Mouse (Mus musculus) hindbrain, embryonic 16.5 days (tissue): ENCODE measurements around the gene Fchsd2. TPM values are rescaled to one million over a fixed set of nuclear protein-coding genes. Genes with fewer than 3 reads are reported as not detected.

Experiments
- ATAC-seq: fragments of 200-750 bp; cut with Nextera tagmentation; 2 replicates; pipeline ENCODE4 v1.8.0; 2017; ENCODE audit warnings: moderate TSS enrichment, moderate library complexity
- H3K27ac ChIP-seq: fragments of 300-500 bp; sonication (generic); 2 replicates; pipeline ENCODE4 v1.5.1; 2014; ENCODE audit warnings: low read depth, mild to moderate bottlenecking, control low read depth, low read length, moderate library complexity
- H3K27me3 ChIP-seq: fragments of 300-500 bp; sonication (generic); replicated peaks from 2 replicates; pipeline ENCODE4 v1.6.1; 2014; ENCODE audit warnings: low read length; ENCODE audit not compliant: control insufficient read depth, insufficient read depth
- H3K36me3 ChIP-seq: fragments of 300-500 bp; sonication (generic); 2 replicates; pipeline ENCODE4 v1.6.1; 2014; ENCODE audit warnings: mild to moderate bottlenecking, low read length, moderate library complexity, mixed read lengths; ENCODE audit not compliant: control insufficient read depth, insufficient read depth
- H3K4me1 ChIP-seq: fragments of 300-500 bp; sonication (generic); 2 replicates; pipeline ENCODE4 v1.6.1; 2014; ENCODE audit warnings: low read depth, low read length; ENCODE audit not compliant: control insufficient read depth, insufficient read depth
- H3K4me2 ChIP-seq: fragments of 300-500 bp; sonication (generic); 2 replicates; pipeline ENCODE4 v1.6.1; 2014; ENCODE audit warnings: mild to moderate bottlenecking, low read length, control low read depth, moderate library complexity
- H3K4me3 ChIP-seq: fragments of 300-500 bp; sonication (generic); 2 replicates; pipeline ENCODE4 v1.5.1; 2014; ENCODE audit warnings: mild to moderate bottlenecking, low read length, control low read depth, moderate library complexity
- H3K9ac ChIP-seq: fragments of 300-500 bp; sonication (generic); 2 replicates; pipeline ENCODE4 v1.6.1; 2014; ENCODE audit warnings: low read depth, mild to moderate bottlenecking, control low read depth, low read length, moderate library complexity
- H3K9me3 ChIP-seq: fragments of 300-500 bp; sonication (generic); 2 replicates; pipeline ENCODE4 v1.6.1; 2014; ENCODE audit warnings: mild to moderate bottlenecking, low read length, moderate library complexity; ENCODE audit not compliant: control insufficient read depth
- WGBS: fragments of 180-500 bp; shearing (Covaris S2); extraction: QIAGEN DNeasy Blood & Tissue Kit; methylation state at CpG from one replicate; pipeline ENCODE4 v1.1.7; 2014; 5-methylcytosine and 5-hydroxymethylcytosine counted together
- polyA plus RNA-seq: library from polyadenylated mRNA; unstranded; fragments of >200 nt; fragmentation: Nextera tagmentation; extraction: Ambion mirVana; gene quantifications from 2 replicates; pipeline ENCODE4 v1.2.1, GENCODE M21; 2015

The Fchsd2 gene
- polyA plus RNA-seq, 1 experiment from 2014 or later, result 36.5 TPM

GRCm38 (mm10) chr7:101271602-101272001 is 178.9 kb downstream of the Fchsd2 start:
- Histone ChIP-seq H3K4me1 (no peaks in the 10 kb centered on the region), H3K36me3 (peaks cover 13% of the 10 kb centered on the region), H3K4me3 (no peak overlapping the region), H3K9me3 (no peaks in the 10 kb centered on the region), H3K27ac (no peak overlapping the region), H3K4me2 (no peak overlapping the region), H3K9ac (no peak overlapping the region), H3K27me3 (no peaks in the 10 kb centered on the region)
- no peak for ATAC-seq
- WGBS, result 83% methylated on average over 1 of the region's 1 CpGs

GRCm38 (mm10) chr7:101272466-101273160 is 179.9 kb downstream of the Fchsd2 start:
- Histone ChIP-seq H3K4me3 (no peak overlapping the region), H3K36me3 (peaks cover 15% of the 10 kb centered on the region), H3K9ac (no peak overlapping the region), H3K4me2 (no peak overlapping the region), H3K4me1 (no peaks in the 10 kb centered on the region), H3K9me3 (no peaks in the 10 kb centered on the region), H3K27ac (no peak overlapping the region), H3K27me3 (no peaks in the 10 kb centered on the region)
- WGBS, result 87% methylated on average over 8 of the region's 8 CpGs
- ATAC-seq, result no peak

GRCm38 (mm10) chr7:101282721-101283120 is 190.1 kb downstream of the Fchsd2 start:
- WGBS, result 86% methylated on average over 3 of the region's 3 CpGs
- peaks cover 36% of the 10 kb centered on the region for H3K36me3 ChIP-seq
- H3K27ac ChIP-seq, result no peak overlapping the region

GRCm38 (mm10) chr7:101284504-101284903 is 191.8 kb downstream of the Fchsd2 start:
- Histone ChIP-seq H3K27me3 (no peaks in the 10 kb centered on the region), H3K4me3 (no peak overlapping the region), H3K27ac (no peak overlapping the region), H3K36me3 (peaks cover 30% of the 10 kb centered on the region), H3K9me3 (no peaks in the 10 kb centered on the region), H3K9ac (no peak overlapping the region), H3K4me2 (no peak overlapping the region), H3K4me1 (no peaks in the 10 kb centered on the region)
- no peak for ATAC-seq
- 100% methylated on average over 1 of the region's 1 CpGs for WGBS

More at GRCm38 (mm10) chr7:101282721-101283120, 190.1 kb downstream of the Fchsd2 start:
- H3K9me3 ChIP-seq, result no peaks in the 10 kb centered on the region
- H3K4me3 ChIP-seq, result no peak overlapping the region
- H3K27me3 ChIP-seq, result no peaks in the 10 kb centered on the region
- no peaks in the 10 kb centered on the region for H3K4me1 ChIP-seq
- no peak overlapping the region for H3K9ac ChIP-seq
- H3K4me2 ChIP-seq, result no peak overlapping the region
- no peak for ATAC-seq

- no peak overlapping the region for H3K4me2 ChIP-seq
- H3K36me3 ChIP-seq, result peaks cover 26% of the 10 kb centered on the region
- no peak overlapping the region for H3K9ac ChIP-seq
- no peaks in the 10 kb centered on the region for H3K27me3 ChIP-seq
- no peak overlapping the region for H3K4me3 ChIP-seq
- ATAC-seq, result no peak
- no peak overlapping the region for H3K27ac ChIP-seq
- H3K9me3 ChIP-seq, result no peaks in the 10 kb centered on the region
- H3K4me1 ChIP-seq, result no peaks in the 10 kb centered on the region
- 85% methylated on average over 4 of the region's 4 CpGs for WGBS
These were observed 194.2 kb downstream of the Fchsd2 start for GRCm38 (mm10) chr7:101286891-101287290.

GRCm38 (mm10) chr7:101287820-101288219 is 195.2 kb downstream of the Fchsd2 start:
- Histone ChIP-seq H3K36me3 (peaks cover 19% of the 10 kb centered on the region), H3K9me3 (no peaks in the 10 kb centered on the region), H3K4me3 (no peak overlapping the region), H3K27ac (no peak overlapping the region), H3K4me2 (no peak overlapping the region), H3K27me3 (no peaks in the 10 kb centered on the region), H3K4me1 (no peaks in the 10 kb centered on the region), H3K9ac (no peak overlapping the region)
- ATAC-seq, result no peak
- 90% methylated on average over 2 of the region's 2 CpGs for WGBS

GRCm38 (mm10) chr7:101288436-101288835 is 195.8 kb downstream of the Fchsd2 start:
- peaks cover 15% of the 10 kb centered on the region for H3K36me3 ChIP-seq
- ATAC-seq, result no peak
- H3K4me1 ChIP-seq, result no peaks in the 10 kb centered on the region
- no peak overlapping the region for H3K4me3 ChIP-seq
- H3K4me2 ChIP-seq, result no peak overlapping the region
- WGBS, result 36% methylated on average over 4 of the region's 4 CpGs
- H3K27ac ChIP-seq, result no peak overlapping the region
- H3K9me3 ChIP-seq, result no peaks in the 10 kb centered on the region
- H3K9ac ChIP-seq, result no peak overlapping the region
- H3K27me3 ChIP-seq, result no peaks in the 10 kb centered on the region

- 93% methylated on average over 10 of the region's 10 CpGs for WGBS
- Histone ChIP-seq H3K4me3 (no peak overlapping the region), H3K27ac (no peak overlapping the region; the same call in 1 of the 2 replicates), H3K36me3 (peaks cover 13% of the 10 kb centered on the region), H3K9me3 (no peaks in the 10 kb centered on the region), H3K27me3 (no peaks in the 10 kb centered on the region), H3K4me2 (no peak overlapping the region), H3K4me1 (no peaks in the 10 kb centered on the region), H3K9ac (no peak overlapping the region)
- ATAC-seq, result no peak
These were observed 197.7 kb downstream of the Fchsd2 start for GRCm38 (mm10) chr7:101290401-101290800.

GRCm38 (mm10) chr7:101291211-101291610 is 198.5 kb downstream of the Fchsd2 start:
- peaks cover 10% of the 10 kb centered on the region for H3K36me3 ChIP-seq
- ATAC-seq, result no peak
- no peak overlapping the region for H3K4me2 ChIP-seq
- H3K9me3 ChIP-seq, result no peaks in the 10 kb centered on the region
- no peak overlapping the region for H3K4me3 ChIP-seq
- H3K27ac ChIP-seq, result no peak overlapping the region
- peaks cover 2% of the 10 kb centered on the region; the same call in 1 of the 2 replicates for H3K4me1 ChIP-seq
- H3K9ac ChIP-seq, result no peak overlapping the region
- H3K27me3 ChIP-seq, result no peaks in the 10 kb centered on the region
- 82% methylated on average over 5 of the region's 5 CpGs for WGBS
